Mouse (Mus musculus) limb, embryonic 12.5 days (tissue): ENCODE results near the gene Ctps2. TPM values are rescaled to one million over a fixed set of nuclear protein-coding genes. Genes with fewer than 3 reads are reported as not detected.

Source experiments
- ATAC-seq: fragments of 200-750 bp; cut with Nextera tagmentation; 2 replicates; pipeline ENCODE4 v1.8.0; 2017; ENCODE audit warnings: low read depth, moderate TSS enrichment; ENCODE audit not compliant: insufficient number of reproducible peaks, insufficient read depth, low FRiP score, low TSS enrichment
- H3K27ac ChIP-seq: fragments of 300-500 bp; sonication (generic); 2 replicates; pipeline ENCODE4 v1.5.1; 2016; ENCODE audit warnings: mild to moderate bottlenecking, moderate library complexity
- H3K27me3 ChIP-seq: fragments of 300-500 bp; sonication (generic); 2 replicates; pipeline ENCODE4 v1.6.1; 2016; ENCODE audit warnings: mild to moderate bottlenecking, moderate library complexity
- H3K36me3 ChIP-seq: fragments of 300-500 bp; sonication (generic); 2 replicates; pipeline ENCODE4 v1.6.1; 2016; ENCODE audit warnings: mild to moderate bottlenecking, moderate library complexity
- H3K4me1 ChIP-seq: fragments of 300-500 bp; sonication (generic); replicated peaks from 2 replicates; pipeline ENCODE4 v1.6.1; 2016
- H3K4me2 ChIP-seq: fragments of 300-500 bp; sonication (generic); 2 replicates; pipeline ENCODE4 v1.6.1; 2016; ENCODE audit warnings: mild to moderate bottlenecking, moderate library complexity
- H3K4me3 ChIP-seq: fragments of 300-500 bp; sonication (generic); replicated peaks from 2 replicates; pipeline ENCODE4 v1.5.1; 2016; ENCODE audit warnings: mild to moderate bottlenecking
- H3K9ac ChIP-seq: fragments of 300-500 bp; sonication (generic); replicated peaks from 2 replicates; pipeline ENCODE4 v1.6.1; 2016; ENCODE audit warnings: mild to moderate bottlenecking, moderate library complexity
- H3K9me3 ChIP-seq: fragments of 300-500 bp; sonication (generic); 2 replicates; pipeline ENCODE4 v1.6.1; 2016; ENCODE audit warnings: mild to moderate bottlenecking, moderate library complexity
- WGBS: fragments of 180-500 bp; shearing (Covaris S2); methylation state at CpG from one replicate; pipeline ENCODE4 v1.1.7; 2016; 5-methylcytosine and 5-hydroxymethylcytosine counted together
- microRNA counts: library from miRNA; unstranded; fragments of <30 nt; microRNA quantifications from one replicate; lab custom pipeline; 2017
- microRNA-seq: library from miRNA; unstranded; fragments of <30 nt; microRNA quantifications from one replicate; pipeline ENCODE4, GENCODE M21; 2017
- polyA plus RNA-seq: library from polyadenylated mRNA; unstranded; fragments of >200 nt; fragmentation: Nextera tagmentation; extraction: Ambion mirVana; gene quantifications from 2 replicates; pipeline ENCODE4 v1.2.1, GENCODE M21; 2016

The Ctps2 gene
- polyA plus RNA-seq, 1 experiment from 2014 or later: 118 TPM

DNA sequence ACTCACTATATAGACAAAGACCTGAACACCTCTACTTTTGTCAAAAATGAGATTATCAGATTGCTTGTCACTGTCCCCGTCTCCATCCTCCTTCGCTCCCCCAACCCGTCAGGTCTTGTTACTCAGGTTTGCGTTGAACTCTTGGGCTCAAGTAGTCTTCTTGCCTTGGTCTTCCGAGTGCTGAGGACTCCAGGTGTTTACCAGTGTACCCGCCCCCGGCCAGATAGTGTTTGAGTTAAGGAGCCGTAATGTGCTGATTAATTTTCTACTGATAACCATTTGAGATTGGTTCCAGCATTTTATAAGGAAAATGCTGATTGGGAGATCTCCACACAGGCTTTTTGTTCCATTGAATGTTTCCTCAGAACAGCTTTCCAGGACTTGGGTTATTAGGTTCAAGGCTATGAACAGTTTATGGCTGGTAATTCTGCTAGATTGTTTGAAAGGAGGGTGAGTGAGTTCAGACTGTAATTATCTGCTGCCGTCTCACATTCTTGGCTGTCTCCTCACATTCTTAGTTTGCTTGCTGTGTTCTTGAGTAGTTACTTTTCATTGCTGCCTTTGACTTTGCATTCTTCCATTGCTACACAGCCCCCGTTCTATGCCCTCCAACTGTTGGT, 85.9 kb downstream of the Ctps2 start:
- Histone ChIP-seq H3K9me3 (no peaks in the 10 kb centered on the region), H3K4me2 (no peak overlapping the region)
- no peak for ATAC-seq

DNA sequence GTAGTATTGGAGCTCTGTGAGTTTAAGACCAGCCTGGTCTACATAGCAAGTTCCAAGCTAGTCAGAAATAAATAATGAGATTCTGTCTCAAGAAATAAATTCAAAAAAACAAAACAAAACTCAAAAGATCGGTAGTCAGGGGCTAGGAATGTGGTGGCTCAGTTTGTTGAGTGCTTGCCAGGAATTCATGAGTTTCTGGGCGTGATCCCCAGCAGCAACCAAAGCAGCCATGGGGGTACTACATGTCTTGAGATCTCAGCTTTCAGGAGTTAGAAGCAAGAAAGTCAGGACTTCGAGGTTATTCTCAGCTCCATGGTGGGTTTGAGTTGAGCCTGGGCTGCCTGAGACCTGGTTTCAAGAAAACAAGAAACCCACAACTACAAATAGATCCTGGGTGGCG, 90.4 kb downstream of the Ctps2 start:
- no peak overlapping the region for H3K27ac ChIP-seq
- no peak overlapping the region for H3K4me3 ChIP-seq
- ATAC-seq: no peak
- H3K36me3 ChIP-seq: no peaks in the 10 kb centered on the region; the same call in 1 of the 2 replicates
- no peaks in the 10 kb centered on the region for H3K4me1 ChIP-seq
- no peak overlapping the region for H3K9ac ChIP-seq
- no peaks in the 10 kb centered on the region for H3K9me3 ChIP-seq
- peaks cover 33% of the 10 kb centered on the region for H3K27me3 ChIP-seq
- WGBS: 85% methylated on average over 4 of the region's 4 CpGs
- no peak overlapping the region for H3K4me2 ChIP-seq

More for the DNA sequence above, 85.9 kb downstream of the Ctps2 start:
- Histone ChIP-seq H3K4me1 (no peaks in the 10 kb centered on the region), H3K9ac (no peak overlapping the region), H3K4me3 (no peak overlapping the region), H3K36me3 (peaks cover 5% of the 10 kb centered on the region; the same call in 1 of the 2 replicates), H3K27ac (no peak overlapping the region), H3K27me3 (peaks cover 13% of the 10 kb centered on the region)
- 89% methylated on average over 10 of the region's 10 CpGs for WGBS

DNA sequence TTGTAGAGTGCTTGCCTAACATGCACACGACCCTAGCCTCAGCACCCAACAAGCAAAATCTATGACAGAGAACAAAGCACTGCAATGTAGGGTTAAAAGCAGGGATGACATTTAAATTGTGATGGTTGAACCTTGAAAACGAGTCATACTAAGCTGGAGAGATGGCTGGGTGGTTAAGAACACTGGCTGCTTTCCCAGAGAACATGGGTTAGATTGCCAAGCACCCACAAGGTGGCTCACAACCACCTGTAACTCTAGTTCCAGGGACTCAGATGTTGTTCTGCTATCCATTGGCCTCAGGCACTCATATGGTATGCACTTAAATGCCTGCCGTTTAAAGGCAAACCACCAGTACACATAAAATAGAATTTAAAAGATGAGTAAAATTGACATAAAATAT, 91.1 kb downstream of the Ctps2 start:
- H3K27me3 ChIP-seq: peaks cover 36% of the 10 kb centered on the region
- 71% methylated on average over 3 of the region's 3 CpGs for WGBS
- H3K36me3 ChIP-seq: no peaks in the 10 kb centered on the region; the same call in 1 of the 2 replicates
- no peak overlapping the region for H3K4me3 ChIP-seq
- H3K9ac ChIP-seq: no peak overlapping the region
- no peak overlapping the region for H3K27ac ChIP-seq
- H3K4me1 ChIP-seq: no peaks in the 10 kb centered on the region
- H3K4me2 ChIP-seq: no peak overlapping the region
- ATAC-seq: no peak
- H3K9me3 ChIP-seq: no peaks in the 10 kb centered on the region

DNA sequence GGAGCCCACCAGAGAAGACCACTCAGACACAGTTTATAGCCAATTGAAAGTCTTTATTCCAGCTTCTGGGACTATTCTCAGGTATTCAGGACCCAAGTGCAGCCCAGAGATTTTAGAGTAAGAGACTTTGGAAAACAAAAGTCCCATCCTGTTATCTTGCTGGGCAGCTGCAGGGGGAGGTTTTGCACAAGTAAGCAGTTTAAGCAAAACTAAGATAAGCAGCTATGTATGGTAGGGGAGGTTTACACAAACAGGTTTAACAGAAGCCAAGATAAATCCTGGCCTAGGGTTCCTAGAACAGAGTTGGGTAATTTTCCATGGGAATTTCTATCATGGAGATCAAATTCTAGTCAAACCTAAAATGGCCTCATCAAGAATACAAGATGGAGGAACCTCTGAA, 126.8 kb downstream of the Ctps2 start:
- H3K9me3 ChIP-seq: no peaks in the 10 kb centered on the region
- H3K4me3 ChIP-seq: no peak overlapping the region
- no peak overlapping the region for H3K27ac ChIP-seq
- no peak overlapping the region for H3K4me2 ChIP-seq
- H3K9ac ChIP-seq: no peak overlapping the region
- H3K4me1 ChIP-seq: no peaks in the 10 kb centered on the region
- H3K36me3 ChIP-seq: peaks cover 7% of the 10 kb centered on the region; the same call in 1 of the 2 replicates
- no peak for ATAC-seq
- peaks cover 16% of the 10 kb centered on the region; the same call in 1 of the 2 replicates for H3K27me3 ChIP-seq

DNA sequence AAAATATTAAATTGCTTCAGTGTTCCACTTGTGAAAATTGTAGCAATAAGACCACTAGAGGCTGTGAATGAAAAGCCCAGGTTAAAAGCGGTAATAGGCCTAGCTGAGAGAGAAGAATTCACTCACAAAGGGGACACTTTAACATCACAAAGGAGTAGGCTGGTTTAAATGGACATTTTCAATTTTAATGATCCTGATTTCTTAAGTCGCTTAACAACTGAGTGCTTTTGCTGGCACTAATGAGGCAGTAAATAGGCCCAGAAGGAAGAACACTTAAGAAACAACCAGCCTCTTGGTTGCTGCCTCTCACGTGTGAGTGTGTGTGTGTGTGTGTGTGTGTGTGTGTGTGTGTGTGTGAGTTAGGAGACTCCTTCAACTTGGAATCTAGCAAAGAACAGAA, 137.7 kb downstream of the Ctps2 start:
- H3K27me3 ChIP-seq: peaks cover 35% of the 10 kb centered on the region

DNA sequence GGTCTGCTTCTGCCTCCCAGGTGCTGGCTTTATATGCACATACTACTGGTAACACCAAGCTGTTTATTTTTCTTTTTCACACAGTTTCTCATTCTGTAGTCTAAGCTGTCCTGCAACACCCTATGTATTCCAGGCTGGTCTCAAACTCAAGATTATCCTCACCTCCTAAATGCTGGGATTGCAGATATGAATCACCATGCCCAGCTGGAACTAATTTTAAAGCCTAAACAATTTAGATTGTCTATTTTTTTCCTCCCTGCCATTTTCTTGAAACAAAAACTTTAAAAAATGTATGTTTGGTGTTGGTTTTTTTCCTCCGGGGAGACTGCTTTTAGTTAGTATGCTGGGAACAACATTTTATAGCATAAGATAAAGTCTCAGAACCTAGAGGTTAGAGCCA, 141.7 kb downstream of the Ctps2 start:
- Histone ChIP-seq H3K9me3 (no peaks in the 10 kb centered on the region), H3K27me3 (peaks cover 41% of the 10 kb centered on the region), H3K4me2 (no peak overlapping the region), H3K4me1 (no peaks in the 10 kb centered on the region), H3K27ac (no peak overlapping the region), H3K36me3 (no peaks in the 10 kb centered on the region), H3K4me3 (no peak overlapping the region), H3K9ac (no peak overlapping the region)
- 88% methylated on average over 1 of the region's 1 CpGs for WGBS
- no peak for ATAC-seq

More for the DNA sequence above, 137.7 kb downstream of the Ctps2 start:
- 38% methylated on average over 3 of the region's 3 CpGs for WGBS
- Histone ChIP-seq H3K4me2 (no peak overlapping the region), H3K27ac (no peak overlapping the region), H3K4me1 (no peaks in the 10 kb centered on the region), H3K36me3 (no peaks in the 10 kb centered on the region), H3K4me3 (no peak overlapping the region), H3K9me3 (no peaks in the 10 kb centered on the region), H3K9ac (no peak overlapping the region)
- no peak for ATAC-seq

DNA sequence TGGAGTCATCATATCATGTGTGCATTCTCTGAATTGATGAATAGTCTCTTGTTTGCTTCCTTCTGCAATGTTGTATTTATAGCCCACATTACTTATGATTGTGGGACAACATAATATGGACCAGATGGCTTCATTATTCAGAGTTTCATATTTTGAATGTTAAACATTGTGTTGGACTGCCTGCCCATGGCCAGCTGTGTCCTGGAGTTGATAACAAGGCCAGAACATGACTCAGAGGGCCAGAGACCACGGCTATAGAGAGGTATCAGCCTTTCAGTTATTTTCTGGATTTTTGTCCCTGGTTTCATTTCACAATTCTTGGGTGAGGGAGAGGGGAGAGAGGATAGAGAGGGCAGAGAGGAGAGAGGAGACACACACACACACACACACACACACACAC, 162.9 kb downstream of the Ctps2 start:
- ATAC-seq: no peak
- H3K27me3 ChIP-seq: peaks cover 9% of the 10 kb centered on the region; the same call in 1 of the 2 replicates
- no peak overlapping the region for H3K4me2 ChIP-seq
- no peak overlapping the region for H3K9ac ChIP-seq
- H3K36me3 ChIP-seq: no peaks in the 10 kb centered on the region
- 77% methylated on average over 1 of the region's 1 CpGs for WGBS
- H3K4me3 ChIP-seq: no peak overlapping the region
- H3K27ac ChIP-seq: no peak overlapping the region
- no peaks in the 10 kb centered on the region for H3K4me1 ChIP-seq
- H3K9me3 ChIP-seq: no peaks in the 10 kb centered on the region

MicroRNAs within 50 kb of the gene (microRNA counts, 519-probe panel; counts per million panel counts)
- microRNA mmu-miR-3473 (lab: Ali Mortazavi, UCI): not detected

Small RNAs within 50 kb of the gene (microRNA-seq; reads per million reads assigned to microRNA genes)
- not detected for gene Mir3473a

Other genes with a start within 250 kb of the Ctps2 start
- gene Rbbp7, start 140.8 kb upstream of the Ctps2 start, polyA plus RNA-seq: 411 and 413 TPM in 2 replicates
- gene Txlng, start 71.8 kb upstream of the Ctps2 start, polyA plus RNA-seq: 15.2 and 18.1 TPM in 2 replicates
- gene Syap1, start 12.8 kb upstream of the Ctps2 start, polyA plus RNA-seq: 45.6 and 50.3 TPM in 2 replicates
- not detected in 2 replicates for gene S100g, start 63.4 kb downstream of the Ctps2 start, polyA plus RNA-seq